Mouse (Mus musculus) right cerebral cortex, adult 18-20 months (tissue): Measurements from ENCODE around the gene Fcgbp.
"Not testable (repeated sequence)": the region's sequence is repeated elsewhere in the genome, so short reads cannot be mapped to it uniquely, and the experiment has no call there.

ENCODE experiments used
- DNase-seq: peaks from one replicate; pipeline ENCODE4 v3.0.0; 2022; ENCODE audit warnings: mixed read lengths

Gene Fcgbp

GRCm38 (mm10) chr7:28070531-28071298 lies at the start of gene Fcgbp:
TSS of gene Fcgbp (plus strand) at chr7:28071236.
- DNase-seq = no peak

- DNase-seq = no peak
These were observed 26.5 kb upstream of the Fcgbp start for GRCm38 (mm10) chr7:28044524-28044923.

- DNase-seq = peak; percentile 99
These were observed 21.3 kb upstream of the Fcgbp start, which contains the start of gene Psmc4 for GRCm38 (mm10) chr7:28049476-28050409. TSS of gene Psmc4 (minus strand) at chr7:28050101.

GRCm38 (mm10) chr7:28050584-28050983 lies 20.5 kb upstream of the Fcgbp start:
- DNase-seq = no peak

GRCm38 (mm10) chr7:28053046-28053930 lies 17.7 kb upstream of the Fcgbp start:
- no peak for DNase-seq

- DNase-seq = no peak
These were observed 11.1 kb upstream of the Fcgbp start for GRCm38 (mm10) chr7:28059972-28060371.

GRCm38 (mm10) chr7:28068661-28069060 lies 2.4 kb upstream of the Fcgbp start:
- DNase-seq = no peak

- DNase-seq = no peak
These were observed 1.4 kb upstream of the Fcgbp start for GRCm38 (mm10) chr7:28069546-28070172.

GRCm38 (mm10) chr7:28084215-28084614 lies 13.2 kb downstream of the Fcgbp start:
- peak; percentile 43 for DNase-seq

- DNase-seq = no peak
These were observed 15.2 kb downstream of the Fcgbp start for GRCm38 (mm10) chr7:28086236-28086635.

- no peak for DNase-seq
These were observed 22.5 kb downstream of the Fcgbp start for GRCm38 (mm10) chr7:28093541-28093940.

- DNase-seq = no peak
These were observed 28.1 kb downstream of the Fcgbp start for GRCm38 (mm10) chr7:28099101-28099500.

- DNase-seq = peak; percentile 14
These were observed 29.9 kb downstream of the Fcgbp start for GRCm38 (mm10) chr7:28100596-28101590.

- not testable (repeated sequence) for DNase-seq
These were observed 31.9 kb downstream of the Fcgbp start for GRCm38 (mm10) chr7:28102936-28103335.

GRCm38 (mm10) chr7:28104670-28105069 lies 33.6 kb downstream of the Fcgbp start:
- no peak for DNase-seq

- DNase-seq = no peak
These were observed 35.2 kb downstream of the Fcgbp start for GRCm38 (mm10) chr7:28106241-28106640.

- DNase-seq = no peak
These were observed 43.6 kb downstream of the Fcgbp start for GRCm38 (mm10) chr7:28114648-28115047.

GRCm38 (mm10) chr7:28129166-28129565 lies 58.1 kb downstream of the Fcgbp start, which contains the start of gene 9530053A07Rik:
TSS of gene 9530053A07Rik (plus strand) at chr7:28129466.
- no peak for DNase-seq

- DNase-seq = peak; percentile 35
These were observed 66.6 kb downstream of the Fcgbp start for GRCm38 (mm10) chr7:28137613-28138012.

- DNase-seq = peak; percentile 25
These were observed 77.2 kb downstream of the Fcgbp start for GRCm38 (mm10) chr7:28148263-28148662.

GRCm38 (mm10) chr7:28149841-28150240 lies 78.8 kb downstream of the Fcgbp start:
- DNase-seq = no peak
